Mouse (Mus musculus) adrenal gland, adult 18-20 months (tissue): ENCODE measurements at regions not wholly inside any gene's neighbourhood (a gene's known extent, or its start where the extent isn't known, plus 50 kb on each side); places are given as distances from the start of the nearest gene placed in this dataset.
A peak's percentile ranks its signal among the peaks of the same experiment; 100 is the strongest.

Experiments
- DNase-seq, 2 experiments: peaks; one replicate each; pipeline ENCODE4 v3.0.0; 2021 to 2022; ENCODE audit warnings: low spot score in 2 of 2

DNA sequence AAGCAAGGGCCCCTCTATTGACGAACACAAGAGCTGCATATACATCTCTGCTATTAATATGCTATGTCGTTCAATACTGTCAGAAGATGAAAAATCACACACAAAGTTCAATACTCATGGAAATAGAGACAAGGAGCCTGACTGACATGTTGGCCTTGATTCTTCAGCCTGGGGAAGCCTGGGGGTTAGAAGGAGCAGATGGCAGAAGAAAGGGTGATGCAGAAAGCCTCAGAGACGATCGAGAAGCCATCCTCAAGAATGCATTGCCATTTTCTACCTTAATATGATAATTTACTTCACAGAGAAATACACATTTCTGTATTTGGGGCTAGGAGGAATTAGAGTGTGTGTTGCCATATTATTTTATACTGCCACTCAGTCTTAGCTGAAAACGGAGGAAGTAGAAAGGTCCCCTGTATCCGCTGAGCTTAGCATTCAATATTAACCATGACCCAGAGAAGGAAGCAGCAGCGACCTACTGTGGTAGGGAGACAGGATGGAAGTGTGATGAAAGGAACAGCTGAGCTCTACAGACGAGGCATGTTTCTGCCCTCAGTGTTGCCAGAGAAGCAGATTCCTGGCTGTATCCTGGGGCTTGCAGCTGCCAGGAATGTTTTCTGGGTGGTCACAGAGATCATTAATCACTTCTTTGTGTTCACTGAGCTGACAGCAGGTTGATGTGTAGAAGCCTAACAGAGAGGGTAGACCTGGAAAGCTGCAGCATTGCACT is 105.2 kb downstream of the Lrig3 start:
- DNase-seq = no peak

DNA sequence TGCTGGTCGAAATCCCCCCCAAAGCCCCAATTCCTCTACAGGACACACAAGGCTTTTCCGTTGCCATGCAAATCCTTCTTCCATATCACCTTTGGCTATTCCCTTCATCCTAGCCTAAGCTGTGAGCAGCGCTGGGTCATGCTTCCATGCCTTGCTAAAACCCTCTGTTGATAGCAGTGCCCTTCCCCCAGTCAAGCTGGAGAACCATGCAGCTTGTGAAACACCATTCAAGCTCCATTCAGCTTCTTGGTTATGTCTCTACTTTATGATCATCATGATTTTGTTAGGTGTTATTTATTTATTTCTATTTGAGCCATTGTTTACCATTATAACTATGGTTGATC is 105.7 kb downstream of the Lrig3 start:
- DNase-seq = no peak

DNA sequence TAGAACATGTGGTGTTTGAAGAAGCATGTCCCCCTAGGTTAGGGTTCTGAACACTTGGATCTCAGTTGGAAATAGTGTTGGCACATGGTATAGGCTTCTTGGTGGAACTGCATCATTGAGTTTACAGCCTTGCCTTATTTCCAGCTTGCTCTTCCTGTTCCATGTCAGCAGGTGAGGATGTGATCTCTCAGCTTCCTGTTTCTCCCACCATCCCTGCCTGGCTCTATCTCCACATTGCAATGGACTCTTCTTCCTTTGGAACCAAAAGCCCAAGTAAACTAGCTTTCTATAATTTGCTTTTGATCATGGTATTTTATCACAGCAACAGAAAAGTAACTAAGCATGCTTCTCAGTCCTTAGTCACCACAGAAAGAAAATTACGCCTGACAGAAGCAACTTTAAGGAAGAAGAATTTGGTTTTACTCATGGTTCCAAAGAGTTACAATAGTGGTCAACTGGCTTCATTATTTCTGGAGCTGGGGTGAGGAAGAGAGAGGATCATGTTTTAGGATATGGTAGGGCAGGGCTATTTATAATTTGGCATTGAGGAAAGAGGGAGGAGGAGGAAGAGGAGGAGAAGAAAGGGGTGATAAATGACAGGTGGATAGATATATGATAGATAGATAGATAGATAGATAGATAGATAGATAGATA is 111.5 kb downstream of the Lrig3 start:
- DNase-seq = no peak

DNA sequence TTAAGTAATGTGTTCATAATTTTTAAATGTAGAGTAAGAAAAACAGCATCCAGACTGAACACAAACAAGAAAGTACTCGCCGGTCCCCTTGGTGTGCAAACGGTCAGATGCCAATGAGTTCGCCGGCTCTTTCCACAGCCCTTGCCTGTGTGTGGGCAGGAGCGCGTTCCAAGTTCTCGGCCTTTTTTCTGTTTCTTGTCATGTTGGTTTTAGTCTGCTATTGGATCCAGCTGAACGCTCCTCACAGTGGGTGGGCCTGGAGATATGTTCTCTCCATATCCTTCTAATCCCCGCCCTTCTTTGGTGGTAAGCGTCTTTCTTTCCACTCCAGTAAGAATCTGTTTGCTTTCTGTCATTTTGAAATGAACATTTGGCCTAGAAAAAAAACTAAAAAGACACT is 116.6 kb downstream of the Lrig3 start:
- DNase-seq = no peak

DNA sequence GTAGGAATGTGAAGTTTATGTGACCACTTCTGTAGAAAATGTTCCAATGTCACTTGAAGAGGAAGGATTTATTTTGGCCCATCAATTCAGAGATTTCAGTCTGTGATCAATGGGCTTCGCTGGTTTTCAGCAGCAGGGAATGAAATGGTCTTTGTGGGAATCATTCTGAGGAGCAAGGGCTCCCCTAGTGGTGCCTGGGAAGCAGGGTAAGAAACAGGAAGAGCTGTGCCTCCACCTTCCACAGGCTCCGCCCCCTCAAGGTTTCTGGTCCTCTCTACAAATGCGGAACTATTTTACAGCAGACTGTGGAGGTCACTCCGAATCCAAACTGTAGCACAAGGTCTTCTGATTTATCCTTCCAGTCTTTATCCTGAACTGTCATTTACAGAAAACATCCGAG is 120.7 kb downstream of the Lrig3 start:
- no peak for DNase-seq

DNA sequence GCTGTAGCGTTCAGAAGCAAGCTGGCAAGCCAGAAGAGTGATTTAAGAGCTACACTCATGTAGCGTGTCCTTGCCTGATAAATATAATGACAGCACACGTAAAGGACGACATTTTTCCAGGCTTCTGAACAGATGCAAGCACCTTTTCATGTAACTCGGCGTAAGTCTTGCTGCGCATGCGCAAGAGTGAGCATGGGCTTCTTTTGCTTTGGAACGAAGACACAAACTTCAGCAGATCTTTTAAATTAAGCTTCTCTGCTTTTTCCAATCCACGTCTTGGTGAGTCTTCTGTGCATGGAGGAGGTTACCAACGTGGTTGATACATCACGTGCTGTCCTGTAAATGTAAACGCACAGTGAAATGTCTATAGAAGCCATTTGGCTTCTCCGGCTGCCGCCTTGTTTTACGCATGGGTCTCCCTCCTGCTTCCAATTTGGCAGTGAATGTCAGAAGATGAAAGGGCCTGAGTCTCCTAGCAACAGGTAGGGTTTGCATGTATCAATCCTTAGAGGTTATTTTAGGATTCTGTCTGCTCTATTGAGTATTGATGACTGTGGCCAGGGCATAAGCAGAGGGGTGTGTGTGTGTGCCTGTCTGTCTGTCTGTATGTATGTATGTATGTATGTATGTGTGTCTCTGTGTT is 128.4 kb downstream of the Lrig3 start:
- no peak for DNase-seq

DNA sequence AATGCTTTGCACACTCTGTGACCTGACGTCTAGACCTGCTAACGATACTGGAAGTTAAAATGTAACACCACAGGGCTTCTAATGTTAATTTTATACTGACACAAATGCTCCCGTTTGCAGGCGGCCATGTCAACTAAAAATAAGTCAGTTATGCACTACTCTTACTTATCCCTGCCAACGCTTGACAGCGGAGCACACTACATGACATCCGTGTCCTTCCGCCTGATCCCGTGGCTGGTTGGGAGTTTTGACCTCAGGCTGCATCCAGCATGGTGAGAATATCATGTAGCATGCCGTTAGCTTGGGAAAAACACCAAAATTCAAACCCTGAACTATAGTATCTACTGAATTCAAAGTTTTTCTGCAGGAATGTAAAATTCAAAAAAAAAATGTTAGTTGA is 131.9 kb downstream of the Lrig3 start:
- DNase-seq = no peak

DNA sequence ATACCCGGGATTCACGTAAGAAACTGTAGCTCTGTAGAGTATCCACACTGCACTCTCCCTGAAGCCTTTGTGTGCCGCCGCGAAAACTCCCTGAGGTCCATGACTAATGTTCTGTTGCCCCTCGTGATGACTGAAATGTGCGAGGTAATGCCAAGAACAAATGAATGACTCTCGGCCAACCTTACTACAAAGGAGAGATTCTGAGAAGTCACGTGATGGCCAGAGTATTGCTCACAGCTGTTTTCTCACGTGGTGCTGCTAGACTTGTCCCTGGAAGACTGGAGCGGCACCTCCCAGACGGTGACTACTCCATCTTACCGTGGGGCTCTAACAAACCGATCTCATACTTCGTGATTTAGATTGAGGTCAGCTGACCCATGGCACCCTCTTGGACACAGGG is 136.9 kb downstream of the Lrig3 start:
- DNase-seq = no peak

DNA sequence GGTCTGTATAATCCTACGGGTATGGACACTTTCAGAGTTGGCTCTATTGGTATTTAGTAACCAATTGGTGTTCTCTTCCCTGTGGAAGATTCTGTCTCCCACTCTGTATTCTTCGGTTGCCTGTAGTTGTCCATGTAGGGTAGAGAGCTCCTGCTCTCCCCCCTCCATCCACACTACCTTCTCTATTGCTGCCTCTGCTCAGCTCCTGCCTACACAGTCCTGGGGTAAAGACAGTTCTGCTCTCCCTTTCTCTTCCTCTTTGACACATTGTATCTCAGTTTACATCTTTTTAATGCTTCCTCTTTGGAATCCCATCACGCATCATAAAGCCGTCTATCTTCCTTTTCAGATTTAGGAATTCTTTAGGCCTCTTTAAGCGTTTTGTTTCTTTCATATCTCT is 147.1 kb downstream of the Lrig3 start:
- no peak for DNase-seq

DNA sequence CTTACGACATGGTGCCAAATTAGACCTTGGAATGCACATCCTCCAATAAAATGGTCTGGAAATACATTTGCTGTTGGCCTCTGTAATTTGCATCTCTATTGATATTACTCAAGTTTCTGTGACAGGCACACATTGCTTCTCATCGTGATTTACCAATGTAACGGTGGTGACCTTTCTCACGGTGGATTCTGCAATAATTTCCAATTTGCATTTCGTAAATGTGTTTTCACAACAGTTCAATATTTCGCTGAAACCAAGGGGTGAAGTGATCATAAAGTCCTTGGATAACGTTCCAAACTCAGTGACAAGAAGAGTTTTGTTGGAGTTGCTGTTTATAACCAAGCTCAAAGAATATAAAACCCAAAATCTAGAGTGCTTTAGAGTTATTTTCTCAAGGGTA is 149.4 kb downstream of the Lrig3 start:
- no peak for DNase-seq

DNA sequence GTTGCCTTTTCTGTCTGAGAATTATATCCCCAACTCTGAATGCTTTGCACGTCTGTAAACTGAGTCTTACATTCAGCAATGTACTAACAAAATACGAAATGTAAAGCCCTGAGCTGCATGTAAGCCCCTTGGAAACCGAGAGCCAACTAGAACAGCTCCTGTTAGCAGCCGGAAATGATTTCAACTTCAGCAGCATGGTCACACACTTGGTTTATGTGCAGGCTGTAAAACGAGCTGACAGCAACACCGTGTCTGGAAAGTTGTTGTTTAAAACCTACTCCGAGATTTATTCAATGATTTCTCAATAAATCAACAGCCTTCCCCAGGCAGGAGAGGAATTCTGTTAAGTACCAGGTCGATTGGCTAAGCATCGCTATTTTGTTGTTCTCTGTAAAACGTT is 155.7 kb downstream of the Lrig3 start:
- no peak for DNase-seq

DNA sequence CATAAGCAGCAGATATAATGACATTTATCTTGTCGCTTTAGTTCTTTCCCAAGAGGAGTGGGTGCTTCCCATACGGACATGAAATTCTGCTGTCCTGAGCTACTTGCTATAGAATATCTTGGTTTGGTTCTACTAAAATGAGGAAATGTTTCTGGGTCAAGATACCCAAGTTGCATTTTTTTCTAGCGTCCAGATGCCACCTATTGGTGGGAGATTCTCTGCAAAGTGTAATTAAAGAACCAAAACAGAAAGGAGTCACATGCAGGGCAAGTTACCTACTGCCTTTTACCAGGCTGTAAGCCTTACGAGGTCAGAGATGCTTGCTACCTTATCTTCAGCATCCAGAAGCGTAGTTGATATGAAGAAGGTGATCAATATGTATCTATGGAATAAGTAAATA is 156.5 kb downstream of the Lrig3 start:
- no peak for DNase-seq

DNA sequence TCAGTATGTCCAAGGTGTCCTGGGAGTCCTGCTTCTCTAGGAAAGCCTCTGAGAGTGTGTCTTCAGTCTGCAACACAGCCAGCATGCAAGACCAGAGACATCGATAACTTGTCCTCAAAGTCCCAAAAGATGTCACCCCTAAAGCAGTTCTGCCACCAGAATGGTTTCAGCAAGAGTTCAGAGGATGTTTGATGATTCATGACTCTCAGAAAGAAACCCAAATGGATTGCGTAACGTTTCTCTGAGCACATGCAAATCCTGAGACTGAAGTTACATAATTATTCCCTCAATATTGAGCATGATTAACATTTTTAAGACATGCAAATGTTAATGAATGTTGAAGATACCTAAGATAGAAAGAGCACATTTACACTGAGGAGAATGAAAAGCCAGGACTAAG is 167.2 kb downstream of the Lrig3 start:
- no peak for DNase-seq

DNA sequence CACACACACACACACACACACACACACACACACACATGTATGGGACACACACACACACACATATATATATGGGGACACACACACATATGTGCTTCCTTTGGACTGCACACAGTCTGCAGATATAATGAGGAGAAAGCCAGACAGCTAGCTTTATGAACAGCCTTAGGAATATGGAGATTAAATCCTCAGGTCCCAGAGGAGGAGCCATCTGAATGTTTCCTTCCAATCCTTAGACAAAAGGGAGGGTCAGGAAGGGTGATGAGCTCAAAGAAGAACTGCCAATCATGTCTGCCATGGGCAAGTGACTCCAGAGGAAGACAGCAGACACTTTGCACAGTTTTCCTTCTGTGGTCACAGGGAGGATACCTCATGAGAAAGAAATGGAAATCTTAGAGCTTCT is 168.0 kb downstream of the Lrig3 start:
- no peak for DNase-seq

DNA sequence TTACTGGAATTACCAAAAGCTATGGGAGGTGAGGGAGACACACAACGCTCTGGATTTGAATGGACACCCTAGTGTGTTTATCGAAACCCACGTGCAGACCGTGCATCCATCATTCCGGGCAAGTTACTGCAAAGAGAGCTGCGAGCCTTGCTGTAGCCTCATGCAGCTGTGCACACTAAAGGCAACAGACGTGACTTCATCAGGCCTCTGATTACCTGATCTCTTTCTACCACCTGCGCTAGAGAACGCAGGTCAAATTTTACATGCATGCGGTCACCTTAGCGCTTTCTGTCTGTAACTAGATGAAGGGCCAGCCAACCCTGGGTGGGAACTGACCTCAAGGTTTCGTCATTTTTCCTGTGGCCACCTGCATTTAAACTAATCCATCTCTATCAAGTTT is 172.6 kb downstream of the Lrig3 start:
- DNase-seq = no peak

DNA sequence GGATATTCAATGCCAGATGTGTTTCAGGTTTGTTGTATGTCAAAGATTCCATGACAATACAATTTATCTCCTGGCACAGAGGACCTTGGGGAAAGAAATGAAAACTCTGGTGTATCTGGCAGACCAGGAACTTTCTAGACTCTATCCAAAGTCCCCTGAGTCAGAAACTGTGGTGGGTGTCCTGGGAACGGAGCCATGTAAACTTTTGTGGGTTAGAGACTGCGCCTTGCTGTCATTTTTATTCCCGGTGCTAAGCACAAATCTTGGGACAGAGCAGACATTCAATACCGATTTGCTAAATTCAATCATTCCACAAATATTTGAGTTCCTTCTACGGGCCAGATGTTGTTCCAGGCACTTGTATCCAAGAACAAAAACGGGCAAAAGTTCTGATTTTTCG is 175.6 kb downstream of the Lrig3 start:
- no peak for DNase-seq

DNA sequence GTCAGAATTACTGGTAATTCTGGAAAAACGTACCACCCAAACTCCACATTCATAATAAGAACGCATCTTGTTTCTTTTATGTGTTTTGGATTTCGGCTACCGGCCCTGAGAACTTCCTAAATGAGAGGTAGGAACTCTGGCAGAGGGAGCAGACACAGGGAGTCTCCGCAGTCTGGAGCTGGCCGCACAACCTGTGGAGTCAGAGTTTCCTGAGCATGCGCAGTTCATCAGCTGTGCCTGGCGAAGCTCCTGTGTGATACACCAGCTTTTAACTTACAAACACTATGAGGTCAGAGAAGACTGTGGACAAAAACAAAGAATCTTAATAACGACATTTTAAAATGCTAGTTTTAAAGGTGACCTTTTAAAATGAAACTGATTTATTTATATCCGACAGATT is 177.9 kb downstream of the Lrig3 start:
- DNase-seq = no peak

DNA sequence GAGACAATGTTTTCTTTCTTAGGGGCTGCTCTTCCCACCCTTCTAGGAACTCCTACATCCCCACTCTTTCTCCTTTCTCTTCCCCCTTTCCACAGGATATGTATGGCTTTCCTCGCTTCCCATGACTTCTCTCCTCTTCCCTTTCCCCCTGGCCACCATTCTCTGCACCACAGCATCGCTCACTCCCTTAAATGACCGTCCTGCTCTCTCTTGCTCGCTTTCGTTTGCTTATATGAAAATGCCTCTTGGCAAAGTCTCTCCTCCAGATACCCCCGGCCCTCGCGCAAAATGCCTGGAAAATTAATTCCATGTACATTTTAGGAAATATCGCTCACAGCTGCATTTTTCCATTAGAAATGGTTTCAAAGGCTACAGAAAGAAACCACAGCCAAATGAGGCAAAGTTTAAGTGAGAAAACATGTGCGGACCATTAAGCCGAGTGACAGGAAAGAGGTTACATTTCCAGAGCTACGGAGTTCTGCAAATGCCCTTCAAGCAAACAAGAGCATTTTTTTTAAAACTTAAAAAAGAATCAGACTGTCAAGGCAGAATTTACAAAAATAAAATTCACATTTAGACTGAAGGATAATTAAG is 178.7 kb downstream of the Lrig3 start:
- no peak for DNase-seq

DNA sequence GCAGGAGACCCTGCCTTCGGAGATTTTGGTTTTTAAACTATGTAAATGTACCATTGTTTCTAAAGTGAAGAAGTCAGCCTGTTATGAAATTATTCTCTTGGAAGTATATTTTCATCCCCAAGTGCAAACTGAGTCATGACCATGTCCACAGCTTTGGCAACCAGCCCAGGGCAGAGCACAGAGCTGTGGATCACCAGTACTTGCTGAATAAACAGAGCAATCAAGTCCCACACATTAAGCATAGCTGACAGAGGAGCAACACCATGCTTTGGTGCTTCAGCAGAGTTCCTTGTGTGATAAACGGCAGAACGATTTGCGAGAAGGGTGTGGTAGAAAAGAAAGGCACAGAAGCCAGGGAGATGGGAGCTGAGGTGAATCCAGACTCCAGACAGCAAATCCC is 191.3 kb downstream of the Lrig3 start:
- peak in 1 of 2 experiments; percentile 26 for DNase-seq

DNA sequence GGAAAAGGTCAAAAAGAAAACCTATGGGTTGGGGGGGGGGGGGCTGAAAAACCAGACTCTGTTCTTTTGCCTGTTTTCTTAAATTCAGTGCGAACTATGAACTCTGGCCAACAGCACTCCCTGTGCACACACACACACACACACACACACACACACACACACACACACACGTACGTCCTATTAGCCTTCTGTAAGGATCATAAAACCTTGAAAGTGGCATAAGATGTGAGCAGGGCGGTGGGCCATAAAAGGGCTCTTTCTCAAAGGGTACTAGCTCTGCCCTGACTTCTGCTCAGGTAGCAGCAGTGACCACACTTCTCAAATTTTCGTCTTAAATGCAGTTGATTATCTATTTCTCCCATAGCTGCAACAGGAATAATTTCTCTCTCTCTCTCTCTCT is 199.2 kb downstream of the Lrig3 start:
- no peak for DNase-seq

DNA sequence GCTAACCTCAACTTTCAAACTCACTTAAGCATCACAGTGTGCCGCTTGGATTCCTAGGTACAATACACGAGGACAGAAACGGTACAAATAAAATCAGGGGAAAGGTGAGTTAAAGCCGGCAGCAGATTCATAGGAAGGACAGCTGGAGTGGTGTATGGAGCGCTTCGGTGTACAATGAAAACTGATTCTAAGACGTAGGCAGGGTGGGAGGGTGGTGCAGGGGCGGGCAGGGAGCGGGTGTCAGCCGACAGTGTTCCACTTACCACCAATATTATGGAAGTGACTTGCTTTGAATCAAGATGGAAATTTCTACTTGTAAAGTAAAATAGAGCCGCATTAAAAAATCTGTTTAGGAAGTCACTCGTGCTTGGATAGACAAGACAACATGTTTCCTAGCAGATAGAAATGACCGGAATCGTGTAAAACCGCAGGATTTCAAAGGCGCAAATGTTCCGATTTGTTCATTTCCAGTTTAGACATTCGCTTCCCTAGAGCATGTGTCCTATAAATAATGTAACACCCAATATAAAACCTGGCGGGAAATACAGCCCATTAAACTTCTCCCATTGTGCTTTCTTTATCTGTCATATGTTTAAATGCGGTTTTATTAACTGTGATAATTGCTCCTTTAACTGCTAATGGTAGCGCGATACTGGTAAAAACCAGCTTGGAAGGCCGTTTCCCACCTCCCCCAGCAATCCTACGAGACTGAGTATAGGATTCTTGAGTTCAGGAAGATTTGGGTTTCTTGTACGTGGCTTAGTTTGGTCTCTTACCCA is 203.3 kb downstream of the Lrig3 start:
- DNase-seq = no peak

DNA sequence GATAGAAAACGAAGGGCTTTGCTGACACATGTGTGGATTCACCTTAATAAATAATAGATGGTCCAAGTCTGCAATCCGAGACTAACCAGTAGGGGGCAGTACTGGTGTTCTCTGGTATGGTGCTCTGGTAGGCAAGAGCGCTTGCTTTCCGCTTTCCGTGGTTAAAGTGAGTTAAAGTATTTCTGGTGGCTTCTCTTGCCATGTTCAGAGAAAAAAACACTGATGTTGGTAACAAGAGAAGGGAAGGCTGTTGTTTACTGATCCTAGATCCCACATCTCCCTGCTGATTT is 203.9 kb downstream of the Lrig3 start:
- peak; percentile 43 to 45 for DNase-seq
